Mouse (Mus musculus) gastrocnemius, adult 8-10 months (tissue): ENCODE results near the gene Angptl3. TPM values are rescaled to one million over a fixed set of nuclear protein-coding genes. Genes with fewer than 3 reads are reported as not detected.

ENCODE experiments used
- total RNA-seq, 4 experiments: library from RNA; stranded (reverse); gene quantifications; 2 replicates each; pipeline ENCODE4 v1.2.4; 2022

Angptl3 gene
- total RNA-seq, 4 experiments from 2014 or later = 0.46 TPM; not detected in 3

Other genes with a start within 250 kb of the Angptl3 start
- 1 to 10 TPM in 2 of 4 experiments, under 1 TPM in 2; 0.43 to 1.4 (median 0.86) TPM for gene Kank4, start 213.4 kb upstream of the Angptl3 start, total RNA-seq
- not detected for gene I0C0044D17Rik, start 207.1 kb upstream of the Angptl3 start, total RNA-seq
- 10 to 100 TPM in 3 of 4 experiments, 1 to 10 TPM in 1; 10.0 to 13.1 (median 12.4) TPM for gene Usp1, start 107.1 kb upstream of the Angptl3 start, total RNA-seq
- 1 to 10 TPM; 4.5 to 7.4 (median 4.7) TPM for gene Dock7, start 90.0 kb downstream of the Angptl3 start, total RNA-seq
- gene Atg4c, start 163.0 kb downstream of the Angptl3 start, total RNA-seq = 10 to 100 TPM in 1 of 4 experiments, 1 to 10 TPM in 3; 5.9 to 10.6 (median 7.2) TPM